Mouse (Mus musculus) E14TG2a.4 (cell line): ENCODE results near the gene Agtpbp1.
A peak's percentile ranks its signal among the peaks of the same experiment; 100 is the strongest.

Experiments used
- H3K27me3 ChIP-seq: 2 replicates; pipeline ENCODE4 v1.6.1; 2014; ENCODE audit warnings: low read length, control low read depth; ENCODE audit not compliant: insufficient read depth
- H3K36me3 ChIP-seq: 2 replicates; pipeline ENCODE4 v1.6.1; 2014; ENCODE audit warnings: low read length, control low read depth; ENCODE audit not compliant: insufficient read depth
- H3K4me1 ChIP-seq: replicated peaks from 2 replicates; pipeline ENCODE4 v1.6.1; 2014; ENCODE audit warnings: low read depth, low read length, control low read depth
- H3K4me3 ChIP-seq: replicated peaks from 2 replicates; pipeline ENCODE4 v1.5.1; 2014; ENCODE audit warnings: mild to moderate bottlenecking, low read length
- H3K9me3 ChIP-seq: 2 replicates; pipeline ENCODE4 v1.6.1; 2014; ENCODE audit warnings: low read length, control low read depth
- CTCF ChIP-seq: conservative IDR thresholded peaks from 2 replicates; pipeline ENCODE4 v1.5.1; 2014; ENCODE audit warnings: low read length
- NANOG ChIP-seq: IDR thresholded peaks from 2 replicates; pipeline ENCODE4 v1.6.1; 2014; ENCODE audit warnings: borderline replicate concordance, low read length, mixed read lengths
- POU5F1 ChIP-seq: IDR thresholded peaks from 2 replicates; pipeline ENCODE4 v1.6.1; 2014; ENCODE audit warnings: low read length, borderline replicate concordance

Agtpbp1 gene

DNA sequence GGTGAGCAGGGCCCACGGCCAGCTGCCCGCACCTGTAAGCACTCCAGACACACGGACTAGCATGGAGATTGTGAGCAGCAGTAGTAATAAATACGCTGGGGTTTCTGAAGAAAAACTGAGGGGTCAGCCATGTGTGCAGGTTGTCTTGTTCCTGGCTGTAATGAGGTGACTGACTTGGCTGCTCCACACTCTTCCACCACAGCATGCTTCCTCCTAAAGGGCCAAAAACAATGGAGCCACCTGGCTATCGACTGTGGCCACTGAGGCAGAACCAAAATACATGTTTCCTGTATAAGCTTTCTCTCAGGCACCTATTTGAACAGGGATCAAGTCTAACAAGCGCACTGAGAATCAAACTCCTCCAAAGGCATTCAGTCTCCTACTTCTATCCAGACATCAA lies 49.3 kb downstream of the Agtpbp1 start:
- Histone ChIP-seq H3K4me1 (no peaks in the 10 kb centered on the region), H3K9me3 (no peaks in the 10 kb centered on the region), H3K4me3 (no peak overlapping the region), H3K27me3 (no peaks in the 10 kb centered on the region), H3K36me3 (peaks cover 20% of the 10 kb centered on the region)
- TF ChIP-seq POU5F1 (no peak), NANOG (no peak)

DNA sequence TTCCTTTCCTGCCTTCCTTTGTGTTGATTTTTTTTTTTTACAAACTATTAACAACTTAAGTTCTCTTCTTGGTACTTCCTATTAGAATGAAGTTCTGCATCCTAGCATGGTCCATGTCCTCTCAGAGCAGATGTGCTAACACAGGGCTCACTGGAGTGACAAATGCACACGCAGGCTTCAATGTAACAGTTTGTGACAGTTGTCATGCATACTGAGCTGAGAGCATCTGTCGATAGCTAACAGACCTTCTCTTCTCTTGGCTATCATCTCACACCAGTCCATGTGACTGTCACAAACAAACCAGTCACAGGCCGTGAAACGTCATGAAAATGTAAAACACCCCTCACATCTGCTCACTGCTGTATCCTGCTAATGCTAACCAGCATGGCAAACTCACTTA lies 50.7 kb downstream of the Agtpbp1 start:
- Histone ChIP-seq H3K27me3 (no peaks in the 10 kb centered on the region), H3K9me3 (no peaks in the 10 kb centered on the region), H3K4me1 (no peaks in the 10 kb centered on the region), H3K4me3 (no peak overlapping the region), H3K36me3 (peaks cover 20% of the 10 kb centered on the region)
- TF ChIP-seq POU5F1 (no peak), CTCF (no peak), NANOG (no peak)

DNA sequence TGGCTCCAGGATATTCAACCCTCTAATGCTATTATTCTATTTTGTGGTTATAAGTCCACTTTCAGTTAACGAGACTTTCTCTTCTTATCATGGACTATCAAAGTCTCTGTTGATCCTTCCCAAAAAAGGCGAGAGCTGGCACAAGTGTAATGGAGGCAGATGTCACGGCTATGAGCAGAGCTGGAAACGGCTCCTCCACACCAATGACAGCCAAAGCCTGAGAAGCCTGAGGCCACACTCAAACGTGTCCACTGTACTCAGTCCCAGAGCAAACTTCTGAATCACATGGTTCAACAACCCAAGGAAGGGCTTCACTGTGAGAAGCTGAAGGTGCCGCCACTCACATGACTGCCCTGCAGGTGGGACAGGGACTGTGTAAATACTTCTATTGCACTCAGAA lies 51.7 kb downstream of the Agtpbp1 start:
- peaks cover 20% of the 10 kb centered on the region for H3K36me3 ChIP-seq
- no peaks in the 10 kb centered on the region for H3K27me3 ChIP-seq
- no peaks in the 10 kb centered on the region for H3K9me3 ChIP-seq
- no peak for TF ChIP-seq CTCF
- no peaks in the 10 kb centered on the region for H3K4me1 ChIP-seq
- H3K4me3 ChIP-seq = no peak overlapping the region

DNA sequence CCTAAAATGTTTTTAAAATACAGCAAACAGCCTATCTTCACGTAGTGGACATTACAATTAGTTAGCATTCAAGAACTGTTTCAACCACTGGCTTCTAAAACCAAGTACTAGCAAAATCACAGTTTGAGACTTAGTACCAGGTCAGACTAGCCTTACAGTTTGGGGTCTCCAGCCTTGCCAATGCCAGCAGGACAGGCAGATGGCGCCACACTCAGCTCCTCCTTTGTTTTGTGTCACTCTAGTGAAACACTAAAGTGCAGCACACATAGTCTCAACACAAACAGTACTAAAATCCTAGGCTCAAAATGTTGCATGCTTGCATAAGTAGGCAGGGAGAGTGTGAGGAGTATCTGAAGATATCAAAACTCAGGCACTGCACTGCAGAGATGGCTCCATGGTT lies 53.8 kb downstream of the Agtpbp1 start:
- H3K9me3 ChIP-seq = no peaks in the 10 kb centered on the region
- H3K4me1 ChIP-seq = no peaks in the 10 kb centered on the region
- no peaks in the 10 kb centered on the region for H3K27me3 ChIP-seq
- H3K4me3 ChIP-seq = no peak overlapping the region
- TF ChIP-seq CTCF = peak; percentile 29
- TF ChIP-seq POU5F1 = no peak
- peaks cover 32% of the 10 kb centered on the region for H3K36me3 ChIP-seq

DNA sequence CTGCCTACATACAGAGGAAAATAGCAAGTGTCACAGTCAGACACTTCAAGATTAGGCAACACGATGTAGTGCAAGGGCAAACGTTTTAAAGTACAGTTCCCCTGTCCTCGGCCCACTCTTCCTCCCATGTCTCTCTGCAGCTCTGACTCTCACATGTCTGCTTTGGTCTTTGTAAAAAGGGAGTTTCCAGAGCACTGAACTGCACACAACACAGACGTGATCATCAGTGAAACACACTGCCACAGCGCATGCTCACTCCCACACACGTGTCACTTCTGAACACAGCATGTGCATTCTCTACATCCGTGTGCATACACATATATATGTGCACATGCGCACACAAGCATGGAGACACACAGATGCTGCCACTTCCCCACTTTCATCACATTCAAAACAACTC lies 54.5 kb downstream of the Agtpbp1 start:
- H3K27me3 ChIP-seq = no peaks in the 10 kb centered on the region
- no peak overlapping the region for H3K4me3 ChIP-seq
- peaks cover 28% of the 10 kb centered on the region for H3K36me3 ChIP-seq
- TF ChIP-seq CTCF (no peak), POU5F1 (no peak), NANOG (no peak)
- H3K4me1 ChIP-seq = no peaks in the 10 kb centered on the region
- no peaks in the 10 kb centered on the region for H3K9me3 ChIP-seq

DNA sequence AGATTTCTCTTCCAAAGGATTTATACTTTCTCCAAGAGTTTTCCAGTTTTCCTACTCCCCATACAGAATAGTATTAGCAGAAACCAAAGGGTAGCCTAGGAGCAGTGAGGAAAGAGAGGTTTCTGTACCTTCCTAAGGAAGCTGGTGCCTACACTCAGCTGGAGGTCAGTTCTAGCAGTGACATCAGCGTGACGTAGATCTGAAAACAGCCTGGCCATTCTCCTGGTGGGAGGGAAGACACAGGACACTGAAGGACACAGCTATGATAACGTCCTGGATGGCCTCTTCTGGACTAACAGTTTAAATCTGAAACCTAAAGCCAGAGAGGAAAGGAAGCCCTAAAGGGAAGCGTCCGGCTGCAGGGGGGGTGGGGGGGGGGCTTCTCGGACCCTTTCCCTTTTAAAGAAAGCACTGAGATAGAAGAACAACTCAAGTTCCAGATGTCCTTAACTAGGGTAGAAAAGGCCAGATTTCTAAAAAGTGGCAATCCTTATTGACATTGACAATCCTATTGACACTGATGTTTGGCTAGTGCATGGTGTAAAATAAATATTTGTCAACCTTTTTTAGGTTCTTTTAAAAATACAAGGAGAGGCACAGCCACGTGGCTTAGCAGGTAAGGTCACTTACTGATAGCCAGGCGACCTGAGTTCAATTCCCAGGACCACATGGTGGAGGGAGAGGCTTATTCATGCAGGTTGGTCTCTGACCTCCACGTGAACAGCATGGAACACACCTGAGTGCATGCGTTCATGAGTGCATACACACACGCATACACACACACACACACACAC lies 63.6 kb downstream of the Agtpbp1 start:
- no peaks in the 10 kb centered on the region for H3K27me3 ChIP-seq
- no peaks in the 10 kb centered on the region for H3K9me3 ChIP-seq
- no peak overlapping the region for H3K4me3 ChIP-seq
- TF ChIP-seq CTCF = no peak
- no peak for TF ChIP-seq POU5F1
- no peak for TF ChIP-seq NANOG
- H3K4me1 ChIP-seq = peaks cover 3% of the 10 kb centered on the region; the same call in 1 of the 2 replicates
- 0 out of 2 replicates have a peak, but pooled peaks cover 3% of the 10 kb centered on the region for H3K36me3 ChIP-seq

DNA sequence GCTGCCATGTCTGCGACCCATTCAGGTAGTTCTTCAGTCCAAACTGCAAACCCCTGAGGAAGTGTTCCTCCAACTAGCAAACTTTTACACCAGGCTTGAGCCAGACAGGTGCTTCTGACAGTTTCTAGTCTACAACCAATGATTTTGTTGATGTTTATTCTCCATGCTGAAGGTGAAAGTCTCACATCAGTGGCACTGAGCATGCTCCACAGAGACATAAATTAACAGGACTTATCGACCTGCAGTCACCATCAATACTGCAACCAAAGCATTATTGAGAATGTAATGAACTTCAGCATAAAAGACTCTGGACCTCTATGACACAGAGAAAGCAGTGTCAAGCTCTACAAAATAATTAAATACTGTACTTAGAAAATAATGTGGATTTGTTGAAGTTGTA lies 64.2 kb downstream of the Agtpbp1 start:
- Histone ChIP-seq H3K9me3 (no peaks in the 10 kb centered on the region), H3K4me1 (peaks cover 3% of the 10 kb centered on the region; the same call in 1 of the 2 replicates), H3K36me3 (0 out of 2 replicates have a peak, but pooled peaks cover 3% of the 10 kb centered on the region), H3K27me3 (no peaks in the 10 kb centered on the region), H3K4me3 (no peak overlapping the region)
- TF ChIP-seq POU5F1 (no peak), NANOG (no peak), CTCF (no peak)

DNA sequence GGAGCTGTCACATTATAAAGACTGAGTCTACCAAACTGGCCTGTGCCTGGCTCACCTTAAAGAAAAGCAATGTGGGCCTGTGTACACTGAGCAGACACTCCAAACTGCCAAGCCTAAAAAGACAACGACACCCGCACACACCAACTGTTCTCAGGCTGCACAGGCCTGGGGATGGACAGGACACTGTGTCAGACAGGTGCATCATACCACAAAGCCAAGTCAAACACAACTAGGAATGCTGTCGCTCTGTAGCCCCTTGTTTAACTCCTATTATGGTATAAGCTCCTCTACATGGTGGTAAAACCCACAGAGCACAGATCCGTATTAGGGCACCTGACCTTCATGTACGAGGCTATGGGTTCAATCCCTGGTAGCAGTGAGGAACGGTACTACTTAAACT lies 65.5 kb downstream of the Agtpbp1 start:
- no peak overlapping the region for H3K4me3 ChIP-seq
- no peaks in the 10 kb centered on the region for H3K9me3 ChIP-seq
- H3K4me1 ChIP-seq = peaks cover 10% of the 10 kb centered on the region
- H3K27me3 ChIP-seq = no peaks in the 10 kb centered on the region
- H3K36me3 ChIP-seq = no peaks in the 10 kb centered on the region
- TF ChIP-seq NANOG (no peak), CTCF (no peak), POU5F1 (no peak)

DNA sequence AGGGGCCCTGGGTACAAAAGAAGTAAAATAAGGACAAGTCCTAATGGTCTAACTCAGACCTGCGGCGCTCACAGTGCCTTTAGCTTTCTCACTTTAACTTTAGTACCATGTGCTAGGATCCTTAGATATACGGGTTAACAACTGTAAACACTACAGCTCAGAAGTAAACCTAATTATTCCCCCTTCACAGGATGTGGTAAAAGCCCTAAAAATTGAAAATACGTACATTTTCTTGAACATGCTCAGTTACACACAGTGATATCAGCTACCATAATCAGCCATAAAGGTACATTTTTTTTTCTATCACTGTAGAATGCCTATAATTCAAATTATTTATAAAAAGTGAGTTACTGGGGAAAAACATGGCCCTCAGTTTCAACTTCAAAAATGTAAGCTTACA lies 67.0 kb downstream of the Agtpbp1 start:
- Histone ChIP-seq H3K27me3 (no peaks in the 10 kb centered on the region), H3K9me3 (no peaks in the 10 kb centered on the region), H3K4me3 (no peak overlapping the region), H3K36me3 (peaks cover 5% of the 10 kb centered on the region; the same call in 1 of the 2 replicates), H3K4me1 (peaks cover 10% of the 10 kb centered on the region)
- TF ChIP-seq POU5F1 (no peak), CTCF (no peak), NANOG (no peak)
